Mouse (Mus musculus): ENCODE data around the gene Gm20823. TPM values are rescaled to one million over a fixed set of nuclear protein-coding genes. Genes with fewer than 3 reads are reported as not detected.
"Not testable (repeated sequence)": the region's sequence is repeated elsewhere in the genome, so short reads cannot be mapped to it uniquely, and the experiment has no call there.

Gm20823 gene
- not detected in 2 replicates for total RNA-seq (2017)

GRCm38 (mm10) chrY:62464745-62465144 is at the start of gene Gm20823:
Gm20823 (minus strand) TSS chrY:62464845.
- ATAC-seq (ENCODE audit: extremely low read depth, insufficient number of reproducible peaks, low FRiP score, poor library complexity, severe bottlenecking), result not testable (repeated sequence)

Measured in neutrophil, adult 5-6 weeks (primary cell).